Mouse (Mus musculus): ENCODE data around the gene Dppa3. TPM values are rescaled to one million over a fixed set of nuclear protein-coding genes. Genes with fewer than 3 reads are reported as not detected.
"Not testable (repeated sequence)": the region's sequence is repeated elsewhere in the genome, so short reads cannot be mapped to it uniquely, and the experiment has no call there.

The Dppa3 gene
- polyA plus RNA-seq, 1 experiment, result not detected

DNA sequence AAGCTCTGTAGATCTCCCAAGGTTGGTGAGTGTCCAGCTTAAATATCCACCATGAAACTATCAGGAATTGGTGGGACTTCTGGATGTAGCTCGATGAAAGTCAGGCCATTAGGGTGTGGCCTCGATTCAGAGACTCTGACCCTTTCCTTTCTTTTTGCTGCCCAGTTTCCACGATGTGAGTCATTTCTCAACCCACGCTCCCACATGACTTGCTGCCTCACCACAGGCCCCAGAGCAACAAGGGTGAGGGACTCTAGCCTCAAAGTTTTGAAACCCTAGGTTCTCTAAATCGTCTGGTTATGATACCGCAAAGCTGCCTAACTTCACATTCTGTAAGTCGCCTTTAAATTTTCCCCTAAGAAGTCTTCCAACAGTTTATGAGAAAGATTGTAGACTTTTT is 9.1 kb downstream of the Dppa3 start:
- H3K4me3 ChIP-seq, result no peak overlapping the region
- H3K36me3 ChIP-seq (ENCODE audit: control insufficient read depth, insufficient read depth), result no peaks in the 10 kb centered on the region
- H3K27me3 ChIP-seq (ENCODE audit: control insufficient read depth, insufficient read depth, insufficient read length), result no peaks in the 10 kb centered on the region
- H3K4me2 ChIP-seq (ENCODE audit: low read depth), result no peak overlapping the region
- no peaks in the 10 kb centered on the region for H3K79me2 ChIP-seq (ENCODE audit: control insufficient read depth, insufficient read depth)
- H3ac ChIP-seq (ENCODE audit: control insufficient read depth, insufficient read length), result no peak overlapping the region
- TF ChIP-seq E2F4 (IDR thresholded peaks at IDR 0.05; ENCODE audit: insufficient read depth) (no peak), USF1 (IDR thresholded peaks at IDR 0.05; ENCODE audit: low read depth) (peak; percentile 18)

DNA sequence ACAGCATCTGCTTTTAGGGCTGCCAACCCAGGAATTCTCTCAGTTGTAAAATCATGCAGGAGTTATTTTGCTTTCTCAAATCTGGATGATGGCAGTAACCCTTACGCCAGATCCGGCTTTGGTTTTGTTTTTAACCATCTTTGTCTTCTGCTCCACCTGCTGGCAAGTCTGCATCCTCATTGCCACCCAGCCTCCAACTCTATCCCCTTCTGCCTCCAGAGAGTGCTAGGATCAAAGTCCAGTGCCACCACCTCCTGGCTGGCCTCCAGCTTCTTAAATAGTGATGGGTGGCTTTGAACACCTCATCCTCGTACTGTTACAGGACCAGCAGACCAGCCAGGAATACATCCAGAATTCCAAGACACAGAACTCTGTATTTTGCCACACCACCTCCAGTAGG is 10.5 kb downstream of the Dppa3 start:
- no peak overlapping the region for H3ac ChIP-seq (ENCODE audit: control insufficient read depth, insufficient read length)
- H3K36me3 ChIP-seq (ENCODE audit: control insufficient read depth, insufficient read depth), result no peaks in the 10 kb centered on the region
- TF ChIP-seq POLR2A (IDR thresholded peaks at IDR 0.05; ENCODE audit: insufficient read length, low read depth) (no peak), E2F4 (IDR thresholded peaks at IDR 0.05; ENCODE audit: insufficient read depth) (no peak), MAX (IDR thresholded peaks at IDR 0.05; ENCODE audit: low read depth) (no peak), SRF (IDR thresholded peaks at IDR 0.05; ENCODE audit: control insufficient read depth, insufficient read length, low read depth) (no peak), USF1 (IDR thresholded peaks at IDR 0.05; ENCODE audit: low read depth) (no peak), TCF12 (IDR thresholded peaks at IDR 0.05; ENCODE audit: insufficient read depth, poor library complexity, severe bottlenecking) (no peak), REST (IDR thresholded peaks at IDR 0.05; ENCODE audit: insufficient read depth, insufficient read length) (no peak), CEBPB (IDR thresholded peaks at IDR 0.05; ENCODE audit: insufficient read depth, poor library complexity, severe bottlenecking) (no peak), MYOD1 (IDR thresholded peaks at IDR 0.05; ENCODE audit: control insufficient read depth in 1 of 3, insufficient read length in 2 of 3, low read depth in 2 of 3) (no peak), TCF3 (IDR thresholded peaks at IDR 0.05; ENCODE audit: insufficient read length, low read depth) (no peak), MYOG (IDR thresholded peaks at IDR 0.05; ENCODE audit: control insufficient read depth in 1 of 3, insufficient read depth in 1 of 3, insufficient read length in 2 of 3, low read depth in 2 of 3) (no peak), POLR2AphosphoS2 (IDR thresholded peaks at IDR 0.05; ENCODE audit: insufficient read length, low read depth) (no peak)
- no peaks in the 10 kb centered on the region for H3K27me3 ChIP-seq (ENCODE audit: control insufficient read depth, insufficient read depth, insufficient read length)
- no peak overlapping the region for H3K4me2 ChIP-seq (ENCODE audit: low read depth)
- H3K4me3 ChIP-seq, result no peak overlapping the region
- H3K79me2 ChIP-seq (ENCODE audit: control insufficient read depth, insufficient read depth), result no peaks in the 10 kb centered on the region

DNA sequence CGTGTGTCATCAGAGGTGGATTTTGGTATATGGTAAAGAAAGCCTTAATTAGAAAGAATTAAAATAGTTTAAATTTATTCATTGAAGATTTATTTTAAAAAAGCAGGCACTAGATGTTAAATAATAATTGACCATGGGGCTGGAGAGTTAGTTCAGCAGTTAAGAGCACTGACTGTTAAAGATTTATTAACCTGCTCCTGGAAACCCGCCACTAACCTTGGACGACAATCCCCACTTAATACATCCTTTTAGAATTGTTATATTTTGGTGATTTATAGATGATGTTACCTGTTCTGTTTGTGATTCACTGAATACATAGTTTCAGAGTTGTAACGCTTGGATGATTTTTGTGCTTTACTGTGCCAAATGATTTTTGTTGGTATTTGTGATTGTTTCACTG is 11.4 kb downstream of the Dppa3 start:
- not testable (repeated sequence) for H3K4me3 ChIP-seq

DNA sequence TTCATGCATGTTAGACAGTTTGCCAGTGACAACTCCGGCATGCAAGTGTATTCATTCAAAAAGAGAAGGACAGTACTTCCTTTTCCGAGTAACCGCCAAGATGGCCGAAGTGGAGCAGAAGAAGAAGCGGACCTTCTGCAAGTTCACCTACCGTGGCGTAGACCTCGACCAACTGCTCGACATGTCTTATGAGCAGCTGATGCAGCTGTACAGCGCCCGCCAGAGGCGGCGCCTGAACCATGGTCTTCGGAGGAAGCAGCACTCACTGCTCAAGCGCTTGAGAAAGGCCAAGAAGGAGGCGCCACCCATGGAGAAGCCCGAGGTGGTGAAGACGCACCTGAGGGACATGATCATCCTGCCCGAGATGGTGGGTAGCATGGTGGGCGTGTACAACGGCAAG is 18.0 kb downstream of the Dppa3 start:
- not testable (repeated sequence) for H3K4me3 ChIP-seq; H3K4me2 ChIP-seq (ENCODE audit: low read depth); H3K27me3 ChIP-seq (ENCODE audit: control insufficient read depth, insufficient read depth, insufficient read length); H3K79me2 ChIP-seq (ENCODE audit: control insufficient read depth, insufficient read depth); H3ac ChIP-seq (ENCODE audit: control insufficient read depth, insufficient read length); H3K36me3 ChIP-seq (ENCODE audit: control insufficient read depth, insufficient read depth)

More for the DNA sequence above, 11.4 kb downstream of the Dppa3 start:
- not testable (repeated sequence) for H3K36me3 ChIP-seq (ENCODE audit: control insufficient read depth, insufficient read depth); H3K4me2 ChIP-seq (ENCODE audit: low read depth); H3K27me3 ChIP-seq (ENCODE audit: control insufficient read depth, insufficient read depth, insufficient read length); H3ac ChIP-seq (ENCODE audit: control insufficient read depth, insufficient read length); H3K79me2 ChIP-seq (ENCODE audit: control insufficient read depth, insufficient read depth)

DNA sequence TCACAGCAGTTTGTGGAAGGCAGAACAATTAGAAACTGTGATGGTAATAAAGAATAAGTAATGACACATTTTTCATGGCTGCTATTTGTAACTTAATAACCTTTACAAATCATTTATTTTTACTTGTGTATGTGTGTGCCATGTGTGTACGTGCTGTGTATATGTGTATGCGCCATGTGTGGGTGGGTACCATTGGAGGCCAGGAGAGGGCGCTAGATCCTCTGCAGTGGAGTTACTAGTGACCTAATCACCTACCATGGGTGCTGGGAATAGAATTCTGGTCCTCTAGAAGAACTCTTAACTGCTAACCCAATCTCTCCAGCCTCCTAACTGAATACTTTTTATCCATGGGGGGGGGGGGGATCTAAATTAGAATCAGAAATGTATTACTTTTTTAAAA is 23.7 kb downstream of the Dppa3 start:
- TF ChIP-seq MYOG (IDR thresholded peaks at IDR 0.05; ENCODE audit: control insufficient read depth in 1 of 3, insufficient read depth in 1 of 3, insufficient read length in 2 of 3, low read depth in 2 of 3) (no peak), REST (IDR thresholded peaks at IDR 0.05; ENCODE audit: insufficient read depth, insufficient read length) (no peak), CEBPB (IDR thresholded peaks at IDR 0.05; ENCODE audit: insufficient read depth, poor library complexity, severe bottlenecking) (no peak), SRF (IDR thresholded peaks at IDR 0.05; ENCODE audit: control insufficient read depth, insufficient read length, low read depth) (no peak), E2F4 (IDR thresholded peaks at IDR 0.05; ENCODE audit: insufficient read depth) (no peak), MAX (IDR thresholded peaks at IDR 0.05; ENCODE audit: low read depth) (no peak), TCF3 (IDR thresholded peaks at IDR 0.05; ENCODE audit: insufficient read length, low read depth) (no peak), MYOD1 (IDR thresholded peaks at IDR 0.05; ENCODE audit: control insufficient read depth in 1 of 3, insufficient read length in 2 of 3, low read depth in 2 of 3) (no peak), POLR2A (IDR thresholded peaks at IDR 0.05; ENCODE audit: insufficient read length, low read depth) (no peak), USF1 (IDR thresholded peaks at IDR 0.05; ENCODE audit: low read depth) (no peak), TCF12 (IDR thresholded peaks at IDR 0.05; ENCODE audit: insufficient read depth, poor library complexity, severe bottlenecking) (no peak), POLR2AphosphoS2 (IDR thresholded peaks at IDR 0.05; ENCODE audit: insufficient read length, low read depth) (no peak)

DNA sequence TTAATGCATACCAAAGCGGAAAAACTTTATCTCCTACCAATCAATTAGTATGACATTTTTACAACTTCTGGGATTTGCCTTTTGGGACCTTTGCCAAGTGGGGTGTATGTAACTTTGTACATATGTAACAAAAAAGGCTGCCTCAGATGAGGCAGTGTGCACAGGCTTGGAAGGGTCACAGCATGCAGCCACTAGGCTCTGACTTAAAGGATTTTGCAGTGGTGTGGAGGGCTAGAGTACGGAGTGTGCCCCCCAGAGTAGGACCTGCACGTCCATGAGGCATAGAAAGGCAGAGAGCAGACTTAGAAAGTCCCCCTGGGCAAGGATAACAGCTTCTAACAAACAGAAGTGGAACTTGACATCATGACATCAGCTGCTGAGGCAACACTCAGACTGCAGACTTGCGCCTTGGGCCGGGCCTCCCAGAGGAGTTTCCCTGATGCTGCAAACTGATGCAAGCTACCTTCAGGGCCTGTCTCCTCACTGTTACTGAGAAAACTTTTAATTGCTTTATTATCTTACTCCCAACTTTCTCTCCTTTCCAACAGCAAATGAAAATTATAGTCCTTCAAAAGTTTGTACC is 24.3 kb downstream of the Dppa3 start:
- Histone ChIP-seq H3K27me3 (ENCODE audit: control insufficient read depth, insufficient read depth, insufficient read length) (no peaks in the 10 kb centered on the region), H3K79me2 (ENCODE audit: control insufficient read depth, insufficient read depth) (no peaks in the 10 kb centered on the region), H3K4me2 (ENCODE audit: low read depth) (no peak overlapping the region), H3ac (ENCODE audit: control insufficient read depth, insufficient read length) (no peak overlapping the region), H3K36me3 (ENCODE audit: control insufficient read depth, insufficient read depth) (no peaks in the 10 kb centered on the region), H3K4me3 (no peak overlapping the region)
- TF ChIP-seq CEBPB (IDR thresholded peaks at IDR 0.05; ENCODE audit: insufficient read depth, poor library complexity, severe bottlenecking) (0 out of 2 replicates have a peak, but pooled peaks have one; percentile 46), REST (IDR thresholded peaks at IDR 0.05; ENCODE audit: insufficient read depth, insufficient read length) (no peak)

More for the DNA sequence above, 23.7 kb downstream of the Dppa3 start:
- H3ac ChIP-seq (ENCODE audit: control insufficient read depth, insufficient read length), result no peak overlapping the region
- no peaks in the 10 kb centered on the region for H3K27me3 ChIP-seq (ENCODE audit: control insufficient read depth, insufficient read depth, insufficient read length)
- no peaks in the 10 kb centered on the region for H3K36me3 ChIP-seq (ENCODE audit: control insufficient read depth, insufficient read depth)
- H3K79me2 ChIP-seq (ENCODE audit: control insufficient read depth, insufficient read depth), result no peaks in the 10 kb centered on the region
- no peak overlapping the region for H3K4me2 ChIP-seq (ENCODE audit: low read depth)
- no peak overlapping the region for H3K4me3 ChIP-seq
